Mouse (Mus musculus) cerebellum, adult 2 months (tissue): ENCODE data around the gene Spock1.

Experiments used
- CTCF ChIP-seq: fragments of 200-500 bp; IDR thresholded peaks from 2 replicates; pipeline ENCODE4 v1.5.1; 2011; ENCODE audit warnings: low read depth, mild to moderate bottlenecking, control low read depth, low read length, moderate library complexity, borderline replicate concordance; ENCODE audit not compliant: insufficient read depth
- POLR2A ChIP-seq: fragments of 200-500 bp; IDR thresholded peaks from 2 replicates; pipeline ENCODE4 v1.6.1; 2011; ENCODE audit warnings: low read length, control low read depth, borderline replicate concordance; ENCODE audit not compliant: insufficient read depth

- TF ChIP-seq CTCF, result no peak
- TF ChIP-seq POLR2A, result no peak
Measured at GRCm38 (mm10) chr13:57628218-57628617, 279.9 kb downstream of the Spock1 start.
